Mouse (Mus musculus) limb, embryonic 12.5 days (tissue): ENCODE results near the gene Csnk1e. TPM values are rescaled to one million over a fixed set of nuclear protein-coding genes. Genes with fewer than 3 reads are reported as not detected.

Experiments used
- ATAC-seq: fragments of 200-750 bp; cut with Nextera tagmentation; 2 replicates; pipeline ENCODE4 v1.8.0; 2017; ENCODE audit warnings: low read depth, moderate TSS enrichment; ENCODE audit not compliant: insufficient number of reproducible peaks, insufficient read depth, low FRiP score, low TSS enrichment
- H3K27ac ChIP-seq: fragments of 300-500 bp; sonication (generic); 2 replicates; pipeline ENCODE4 v1.5.1; 2016; ENCODE audit warnings: mild to moderate bottlenecking, moderate library complexity
- H3K27me3 ChIP-seq: fragments of 300-500 bp; sonication (generic); 2 replicates; pipeline ENCODE4 v1.6.1; 2016; ENCODE audit warnings: mild to moderate bottlenecking, moderate library complexity
- H3K36me3 ChIP-seq: fragments of 300-500 bp; sonication (generic); 2 replicates; pipeline ENCODE4 v1.6.1; 2016; ENCODE audit warnings: mild to moderate bottlenecking, moderate library complexity
- H3K4me1 ChIP-seq: fragments of 300-500 bp; sonication (generic); replicated peaks from 2 replicates; pipeline ENCODE4 v1.6.1; 2016
- H3K4me2 ChIP-seq: fragments of 300-500 bp; sonication (generic); 2 replicates; pipeline ENCODE4 v1.6.1; 2016; ENCODE audit warnings: mild to moderate bottlenecking, moderate library complexity
- H3K4me3 ChIP-seq: fragments of 300-500 bp; sonication (generic); replicated peaks from 2 replicates; pipeline ENCODE4 v1.5.1; 2016; ENCODE audit warnings: mild to moderate bottlenecking
- H3K9ac ChIP-seq: fragments of 300-500 bp; sonication (generic); replicated peaks from 2 replicates; pipeline ENCODE4 v1.6.1; 2016; ENCODE audit warnings: mild to moderate bottlenecking, moderate library complexity
- H3K9me3 ChIP-seq: fragments of 300-500 bp; sonication (generic); 2 replicates; pipeline ENCODE4 v1.6.1; 2016; ENCODE audit warnings: mild to moderate bottlenecking, moderate library complexity
- WGBS: fragments of 180-500 bp; shearing (Covaris S2); methylation state at CpG from one replicate; pipeline ENCODE4 v1.1.7; 2016; 5-methylcytosine and 5-hydroxymethylcytosine counted together
- polyA plus RNA-seq: library from polyadenylated mRNA; unstranded; fragments of >200 nt; fragmentation: Nextera tagmentation; extraction: Ambion mirVana; gene quantifications from 2 replicates; pipeline ENCODE4 v1.2.1, GENCODE M21; 2016

Csnk1e gene
- polyA plus RNA-seq, 1 experiment from 2014 or later = 148 TPM

- Histone ChIP-seq H3K27me3 (no peaks in the 10 kb centered on the region), H3K4me3 (no peak overlapping the region), H3K9me3 (no peaks in the 10 kb centered on the region), H3K27ac (no peak overlapping the region), H3K36me3 (peaks cover 75% of the 10 kb centered on the region), H3K9ac (no peak overlapping the region), H3K4me2 (no peak overlapping the region), H3K4me1 (no peaks in the 10 kb centered on the region)
- ATAC-seq = no peak
- 91% methylated on average over 11 of the region's 11 CpGs for WGBS
These were observed 36.7 kb downstream of the Csnk1e start for GRCm38 (mm10) chr15:79418677-79419076.

GRCm38 (mm10) chr15:79418265-79418664 is 37.1 kb downstream of the Csnk1e start:
- Histone ChIP-seq H3K27ac (no peak overlapping the region), H3K4me2 (no peak overlapping the region), H3K4me3 (no peak overlapping the region), H3K9ac (no peak overlapping the region), H3K4me1 (no peaks in the 10 kb centered on the region), H3K36me3 (peaks cover 71% of the 10 kb centered on the region), H3K9me3 (no peaks in the 10 kb centered on the region), H3K27me3 (no peaks in the 10 kb centered on the region)
- ATAC-seq = no peak
- 93% methylated on average over 3 of the region's 3 CpGs for whole genome bisulfite sequencing

GRCm38 (mm10) chr15:79417379-79417778 is 38.0 kb downstream of the Csnk1e start:
- H3K36me3 ChIP-seq = peaks cover 62% of the 10 kb centered on the region
- no peak overlapping the region for H3K4me3 ChIP-seq
- no peak overlapping the region for H3K27ac ChIP-seq
- H3K9ac ChIP-seq = no peak overlapping the region
- WGBS = 97% methylated on average over 3 of the region's 3 CpGs
- no peaks in the 10 kb centered on the region for H3K27me3 ChIP-seq
- no peaks in the 10 kb centered on the region for H3K4me1 ChIP-seq
- H3K9me3 ChIP-seq = no peaks in the 10 kb centered on the region
- ATAC-seq = no peak
- H3K4me2 ChIP-seq = no peak overlapping the region

- Histone ChIP-seq H3K4me2 (no peak overlapping the region), H3K4me1 (no peaks in the 10 kb centered on the region), H3K36me3 (peaks cover 54% of the 10 kb centered on the region), H3K4me3 (no peak overlapping the region), H3K27me3 (no peaks in the 10 kb centered on the region), H3K9ac (no peak overlapping the region), H3K9me3 (no peaks in the 10 kb centered on the region), H3K27ac (no peak overlapping the region)
- 94% methylated on average over 10 of the region's 10 CpGs for WGBS
- ATAC-seq = no peak
These were observed 38.8 kb downstream of the Csnk1e start for GRCm38 (mm10) chr15:79416460-79417085.

- H3K27me3 ChIP-seq = no peaks in the 10 kb centered on the region
- 41% methylated on average over 4 of the region's 4 CpGs for WGBS
- no peaks in the 10 kb centered on the region for H3K9me3 ChIP-seq
- H3K4me3 ChIP-seq = no peak overlapping the region
- 0 out of 2 replicates have a peak overlapping the region, but pooled peaks have one; percentile 18 for H3K27ac ChIP-seq
- no peak for ATAC-seq
- no peaks in the 10 kb centered on the region for H3K4me1 ChIP-seq
- peaks cover 34% of the 10 kb centered on the region for H3K36me3 ChIP-seq
- H3K9ac ChIP-seq = no peak overlapping the region
- H3K4me2 ChIP-seq = no peak overlapping the region
These were observed 40.9 kb downstream of the Csnk1e start for GRCm38 (mm10) chr15:79414513-79414912.

- Histone ChIP-seq H3K4me2 (no peak overlapping the region), H3K9me3 (no peaks in the 10 kb centered on the region), H3K4me3 (no peak overlapping the region), H3K4me1 (no peaks in the 10 kb centered on the region), H3K27ac (peak overlapping the region; percentile 18; the same call in 1 of the 2 replicates), H3K9ac (no peak overlapping the region), H3K36me3 (peaks cover 27% of the 10 kb centered on the region), H3K27me3 (no peaks in the 10 kb centered on the region)
- WGBS = 78% methylated on average over 8 of the region's 8 CpGs
- no peak for ATAC-seq
These were observed 41.6 kb downstream of the Csnk1e start for GRCm38 (mm10) chr15:79413802-79414201.

- H3K9me3 ChIP-seq = no peaks in the 10 kb centered on the region
- no peaks in the 10 kb centered on the region for H3K4me1 ChIP-seq
- H3K4me3 ChIP-seq = no peak overlapping the region
- H3K4me2 ChIP-seq = no peak overlapping the region
- ATAC-seq = no peak
- no peak overlapping the region for H3K9ac ChIP-seq
- 92% methylated on average over 3 of the region's 3 CpGs for WGBS
- no peaks in the 10 kb centered on the region for H3K27me3 ChIP-seq
- H3K36me3 ChIP-seq = peaks cover 21% of the 10 kb centered on the region
- no peak overlapping the region for H3K27ac ChIP-seq
These were observed 42.2 kb downstream of the Csnk1e start for GRCm38 (mm10) chr15:79413201-79413600.

GRCm38 (mm10) chr15:79411363-79412065 is 43.9 kb downstream of the Csnk1e start:
- Histone ChIP-seq H3K9me3 (no peaks in the 10 kb centered on the region), H3K4me1 (no peaks in the 10 kb centered on the region), H3K27me3 (no peaks in the 10 kb centered on the region), H3K4me2 (no peak overlapping the region), H3K36me3 (peaks cover 6% of the 10 kb centered on the region), H3K4me3 (no peak overlapping the region), H3K27ac (0 out of 2 replicates have a peak overlapping the region, but pooled peaks have one; percentile 29), H3K9ac (no peak overlapping the region)
- WGBS = 62% methylated on average over 10 of the region's 10 CpGs
- no peak for ATAC-seq

- Histone ChIP-seq H3K4me1 (peaks cover 6% of the 10 kb centered on the region; the same call in 1 of the 2 replicates), H3K27ac (no peak overlapping the region), H3K36me3 (no peaks in the 10 kb centered on the region), H3K27me3 (no peaks in the 10 kb centered on the region), H3K9me3 (no peaks in the 10 kb centered on the region), H3K9ac (no peak overlapping the region), H3K4me2 (no peak overlapping the region), H3K4me3 (no peak overlapping the region)
- no peak for ATAC-seq
- 88% methylated on average over 4 of the region's 4 CpGs for WGBS
These were observed 46.2 kb downstream of the Csnk1e start for GRCm38 (mm10) chr15:79409077-79409573.

- Histone ChIP-seq H3K27me3 (no peaks in the 10 kb centered on the region), H3K4me3 (no peak overlapping the region), H3K36me3 (no peaks in the 10 kb centered on the region), H3K4me1 (peaks cover 20% of the 10 kb centered on the region), H3K4me2 (no peak overlapping the region), H3K9me3 (no peaks in the 10 kb centered on the region), H3K9ac (no peak overlapping the region), H3K27ac (no peak overlapping the region)
- 81% methylated on average over 4 of the region's 4 CpGs for WGBS
- no peak for ATAC-seq
These were observed 48.8 kb downstream of the Csnk1e start for GRCm38 (mm10) chr15:79406564-79406963.

- Histone ChIP-seq H3K27ac (no peak overlapping the region), H3K9ac (no peak overlapping the region), H3K4me1 (peaks cover 43% of the 10 kb centered on the region), H3K9me3 (no peaks in the 10 kb centered on the region), H3K27me3 (no peaks in the 10 kb centered on the region), H3K36me3 (no peaks in the 10 kb centered on the region), H3K4me3 (no peak overlapping the region), H3K4me2 (peak overlapping the region; percentile 78)
- 26% methylated on average over 1 of the region's 1 CpGs for WGBS
- no peak for ATAC-seq
These were observed 51.1 kb downstream of the Csnk1e start for GRCm38 (mm10) chr15:79404277-79404676.
